Mouse (Mus musculus) kidney, embryonic 14.5 days (tissue): Measurements from ENCODE around the gene Kat2b. TPM values are rescaled to one million over a fixed set of nuclear protein-coding genes. Genes with fewer than 3 reads are reported as not detected.

Experiments
- ATAC-seq: fragments of 200-750 bp; cut with Nextera tagmentation; 2 replicates; pipeline ENCODE4 v1.8.0; 2017; ENCODE audit warnings: moderate number of reproducible peaks, mild to moderate bottlenecking, moderate TSS enrichment, moderate library complexity; ENCODE audit not compliant: low FRiP score, low TSS enrichment
- H3K27ac ChIP-seq: fragments of 300-500 bp; sonication (generic); 2 replicates; pipeline ENCODE4 v1.5.1; 2014; ENCODE audit warnings: low read depth, mild to moderate bottlenecking, low read length, moderate library complexity, mixed read lengths
- H3K27me3 ChIP-seq: fragments of 300-500 bp; sonication (generic); 2 replicates; pipeline ENCODE4 v1.6.1; 2014; ENCODE audit warnings: mild to moderate bottlenecking, low read length; ENCODE audit not compliant: control insufficient read depth, insufficient read depth
- H3K36me3 ChIP-seq: fragments of 300-500 bp; sonication (generic); 2 replicates; pipeline ENCODE4 v1.6.1; 2014; ENCODE audit warnings: low read length, mixed read lengths; ENCODE audit not compliant: control insufficient read depth, insufficient read depth
- H3K4me1 ChIP-seq: fragments of 300-500 bp; sonication (generic); 2 replicates; pipeline ENCODE4 v1.6.1; 2014; ENCODE audit warnings: low read length, mixed read lengths; ENCODE audit not compliant: control insufficient read depth, insufficient read depth
- H3K4me2 ChIP-seq: fragments of 300-500 bp; sonication (generic); replicated peaks from 2 replicates; pipeline ENCODE4 v1.6.1; 2014; ENCODE audit warnings: low read depth, mild to moderate bottlenecking, low read length
- H3K4me3 ChIP-seq: fragments of 300-500 bp; sonication (generic); 2 replicates; pipeline ENCODE4 v1.5.1; 2014; ENCODE audit warnings: mild to moderate bottlenecking, low read length
- H3K9ac ChIP-seq: fragments of 300-500 bp; sonication (generic); 2 replicates; pipeline ENCODE4 v1.6.1; 2014; ENCODE audit warnings: low read depth, mild to moderate bottlenecking, low read length, moderate library complexity
- H3K9me3 ChIP-seq: fragments of 300-500 bp; sonication (generic); 2 replicates; pipeline ENCODE4 v1.6.1; 2016; ENCODE audit warnings: low read length; ENCODE audit not compliant: control insufficient read depth
- WGBS: fragments of 180-500 bp; shearing (Covaris S2); extraction: QIAGEN DNeasy Blood & Tissue Kit; methylation state at CpG from one replicate; pipeline ENCODE4 v1.1.7; 2014; 5-methylcytosine and 5-hydroxymethylcytosine counted together
- polyA plus RNA-seq: library from polyadenylated mRNA; unstranded; fragments of >200 nt; fragmentation: Nextera tagmentation; extraction: Ambion mirVana; gene quantifications from 2 replicates; pipeline ENCODE4 v1.2.1, GENCODE M21; 2014

Kat2b gene
- polyA plus RNA-seq, 1 experiment from 2014 or later, result 5.8 TPM

DNA sequence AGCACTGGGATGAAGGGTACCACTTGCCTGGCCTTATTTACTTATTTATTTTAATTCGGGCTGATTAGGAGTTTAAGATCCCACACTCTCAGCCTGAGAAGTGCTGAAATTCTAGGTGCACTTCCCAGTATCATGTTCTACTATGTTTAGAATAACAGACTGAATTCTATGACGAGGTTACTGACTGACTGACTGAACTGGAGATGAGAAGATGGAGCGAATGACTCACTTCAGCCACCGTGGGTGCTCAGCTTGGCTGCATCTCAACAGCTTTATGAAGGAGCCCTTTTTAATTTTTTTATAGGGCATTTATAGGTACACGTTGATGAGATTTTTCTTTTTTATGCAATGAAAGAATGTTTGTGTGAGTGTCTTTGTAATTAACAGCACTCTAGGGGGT, 11.1 kb downstream of the Kat2b start:
- Histone ChIP-seq H3K27ac (no peak overlapping the region), H3K4me3 (no peak overlapping the region), H3K9me3 (no peaks in the 10 kb centered on the region), H3K36me3 (no peaks in the 10 kb centered on the region), H3K9ac (no peak overlapping the region), H3K27me3 (no peaks in the 10 kb centered on the region), H3K4me1 (peaks cover 5% of the 10 kb centered on the region; the same call in 1 of the 2 replicates), H3K4me2 (no peak overlapping the region)
- no peak for ATAC-seq
- 74% methylated on average over 5 of the region's 5 CpGs for WGBS

DNA sequence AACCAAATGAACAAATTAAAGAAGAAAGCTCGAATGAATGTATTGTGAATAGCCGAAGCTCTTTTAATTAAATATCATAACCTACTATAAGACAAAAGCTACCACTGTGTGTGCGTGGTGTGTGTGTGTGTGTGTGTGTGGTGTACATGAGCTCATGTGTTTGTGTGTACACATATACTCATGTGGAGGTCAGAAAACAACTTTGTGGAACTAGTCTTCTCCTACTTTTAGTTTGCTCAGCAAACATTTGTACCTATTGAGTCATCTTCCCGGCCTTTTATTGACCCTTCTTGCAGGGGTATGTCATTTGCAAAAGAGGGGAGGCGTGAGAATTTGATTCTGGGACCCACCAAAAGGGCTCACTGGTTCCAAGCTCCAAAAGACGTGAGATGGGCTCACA, 11.6 kb downstream of the Kat2b start:
- 83% methylated on average over 6 of the region's 6 CpGs for WGBS
- no peak overlapping the region for H3K9ac ChIP-seq
- ATAC-seq, result no peak

DNA sequence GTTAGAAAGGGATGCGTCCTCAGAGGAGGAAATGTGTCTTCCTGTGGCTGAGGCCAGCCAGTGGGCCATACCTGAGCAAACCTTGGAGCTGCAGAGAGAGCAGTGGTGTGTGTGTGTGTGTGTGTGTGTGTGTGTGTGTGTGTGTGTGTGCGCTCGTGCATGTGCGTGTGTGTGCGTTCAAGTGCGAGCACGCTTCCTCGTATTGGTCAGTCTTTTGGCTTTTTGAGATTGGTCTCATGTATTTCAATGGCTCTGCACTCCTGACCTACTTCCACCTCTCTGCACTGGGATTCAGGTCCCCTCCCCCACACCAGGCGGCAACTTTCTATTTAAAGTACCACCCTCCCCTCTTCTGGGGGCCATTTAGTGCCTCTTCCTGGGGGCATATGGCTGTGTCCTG, 12.1 kb downstream of the Kat2b start:
- H3K36me3 ChIP-seq, result no peaks in the 10 kb centered on the region
- H3K27me3 ChIP-seq, result no peaks in the 10 kb centered on the region
- no peak overlapping the region for H3K4me3 ChIP-seq
- H3K9me3 ChIP-seq, result no peaks in the 10 kb centered on the region
- H3K4me1 ChIP-seq, result peaks cover 5% of the 10 kb centered on the region; the same call in 1 of the 2 replicates
- no peak overlapping the region for H3K9ac ChIP-seq
- no peak for ATAC-seq
- H3K27ac ChIP-seq, result no peak overlapping the region
- H3K4me2 ChIP-seq, result no peak overlapping the region
- 52% methylated on average over 9 of the region's 9 CpGs for WGBS

More for the DNA sequence above, 11.6 kb downstream of the Kat2b start:
- Histone ChIP-seq H3K27me3 (no peaks in the 10 kb centered on the region), H3K4me3 (no peak overlapping the region), H3K4me2 (no peak overlapping the region), H3K36me3 (no peaks in the 10 kb centered on the region), H3K4me1 (peaks cover 5% of the 10 kb centered on the region; the same call in 1 of the 2 replicates), H3K9me3 (no peaks in the 10 kb centered on the region), H3K27ac (no peak overlapping the region)

DNA sequence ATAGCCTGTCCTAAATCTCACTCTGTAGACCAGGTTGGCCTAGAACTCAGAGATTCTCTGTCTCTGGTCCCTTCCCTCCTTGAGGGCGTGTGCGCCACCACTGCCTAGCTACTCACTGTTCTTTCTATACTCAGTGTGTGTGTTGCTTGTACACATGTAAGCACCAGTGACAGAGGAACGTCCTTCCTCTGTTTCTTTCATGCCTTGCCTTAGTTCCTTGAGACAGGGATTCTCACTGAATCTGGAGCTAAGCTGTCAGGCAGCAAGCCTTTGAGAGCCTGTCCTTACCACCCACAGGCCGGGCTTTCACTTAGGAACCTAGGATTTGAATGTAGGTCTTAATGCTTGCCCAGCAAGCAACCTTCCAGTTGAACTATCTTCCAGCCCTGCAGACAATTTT, 13.0 kb downstream of the Kat2b start:
- Histone ChIP-seq H3K9me3 (no peaks in the 10 kb centered on the region), H3K9ac (no peak overlapping the region), H3K4me2 (no peak overlapping the region), H3K4me1 (peaks cover 5% of the 10 kb centered on the region; the same call in 1 of the 2 replicates), H3K27ac (no peak overlapping the region), H3K4me3 (no peak overlapping the region), H3K36me3 (no peaks in the 10 kb centered on the region), H3K27me3 (no peaks in the 10 kb centered on the region)
- no peak for ATAC-seq
- WGBS, result 69% methylated on average over 4 of the region's 4 CpGs

GRCm38 (mm10) chr17:53580237-53580636, 13.6 kb downstream of the Kat2b start:
- no peak for ATAC-seq
- Histone ChIP-seq H3K36me3 (no peaks in the 10 kb centered on the region), H3K4me2 (no peak overlapping the region), H3K4me1 (peaks cover 5% of the 10 kb centered on the region; the same call in 1 of the 2 replicates), H3K9me3 (no peaks in the 10 kb centered on the region), H3K27ac (no peak overlapping the region), H3K27me3 (no peaks in the 10 kb centered on the region), H3K4me3 (no peak overlapping the region), H3K9ac (no peak overlapping the region)
- 70% methylated on average over 3 of the region's 3 CpGs for WGBS

DNA sequence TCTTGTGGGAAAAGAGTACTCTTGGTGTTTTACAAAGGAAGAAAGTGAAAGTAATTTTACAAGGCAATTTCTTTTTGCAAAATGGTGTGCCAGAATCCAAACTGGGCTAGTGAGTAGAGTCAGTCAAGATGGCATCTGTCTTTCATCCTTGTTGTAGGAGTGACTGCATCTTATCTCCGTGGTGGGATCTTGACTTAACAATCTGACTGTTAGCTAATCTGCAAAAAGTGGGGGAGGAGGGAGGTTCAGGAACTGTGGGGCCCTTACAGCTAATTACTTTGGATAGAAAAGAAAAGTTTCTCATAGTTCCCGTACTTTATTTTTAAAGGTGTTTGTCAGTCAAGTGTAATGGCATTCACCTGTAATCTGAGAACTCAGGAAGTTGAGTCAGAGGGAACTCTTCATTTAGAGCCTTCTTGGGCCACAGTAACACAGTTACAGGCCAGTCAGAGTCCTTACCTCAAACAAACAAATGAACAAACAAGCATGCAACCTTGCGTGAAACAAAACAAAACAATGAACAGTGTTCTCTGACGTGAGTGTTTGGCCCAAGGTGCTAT, 15.4 kb downstream of the Kat2b start:
- ATAC-seq, result no peak
- Histone ChIP-seq H3K9ac (no peak overlapping the region), H3K27ac (no peak overlapping the region)

DNA sequence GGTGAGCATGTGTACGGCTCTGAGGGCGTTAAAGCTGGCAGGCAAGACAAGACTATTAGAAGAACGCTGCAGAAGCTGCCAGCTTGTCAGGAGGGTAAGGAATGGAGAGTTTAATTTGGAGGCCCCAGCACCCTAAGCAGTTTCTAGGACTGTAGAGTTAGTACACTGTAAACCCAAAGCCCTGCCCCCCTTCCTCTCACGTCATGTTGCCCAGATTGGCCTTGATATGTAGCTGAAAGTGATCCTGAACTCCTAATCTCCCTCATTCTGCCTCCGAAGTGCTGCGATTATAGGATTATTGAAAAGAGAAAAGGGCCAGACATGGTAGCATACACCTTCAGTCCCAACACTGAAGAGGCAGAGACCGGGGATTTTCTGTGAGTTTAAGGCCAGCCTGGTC, 16.1 kb downstream of the Kat2b start:
- no peak overlapping the region for H3K27ac ChIP-seq
- H3K9me3 ChIP-seq, result no peaks in the 10 kb centered on the region
- WGBS, result 90% methylated on average over 7 of the region's 7 CpGs
- H3K36me3 ChIP-seq, result no peaks in the 10 kb centered on the region
- H3K4me3 ChIP-seq, result no peak overlapping the region
- ATAC-seq, result no peak
- no peak overlapping the region for H3K9ac ChIP-seq
- H3K27me3 ChIP-seq, result no peaks in the 10 kb centered on the region
- peaks cover 5% of the 10 kb centered on the region; the same call in 1 of the 2 replicates for H3K4me1 ChIP-seq
- H3K4me2 ChIP-seq, result no peak overlapping the region

More for the DNA sequence above, 15.4 kb downstream of the Kat2b start:
- H3K4me3 ChIP-seq, result no peak overlapping the region
- WGBS, result 32% methylated on average over 4 of the region's 4 CpGs
- H3K9me3 ChIP-seq, result no peaks in the 10 kb centered on the region
- H3K4me1 ChIP-seq, result peaks cover 5% of the 10 kb centered on the region; the same call in 1 of the 2 replicates
- H3K4me2 ChIP-seq, result no peak overlapping the region
- no peaks in the 10 kb centered on the region for H3K27me3 ChIP-seq
- H3K36me3 ChIP-seq, result no peaks in the 10 kb centered on the region

GRCm38 (mm10) chr17:53583846-53584579, 17.4 kb downstream of the Kat2b start:
- WGBS, result 89% methylated on average over 11 of the region's 11 CpGs
- no peak overlapping the region for H3K9ac ChIP-seq
- ATAC-seq, result no peak
- H3K4me3 ChIP-seq, result no peak overlapping the region
- no peaks in the 10 kb centered on the region for H3K9me3 ChIP-seq
- H3K4me2 ChIP-seq, result no peak overlapping the region
- H3K27me3 ChIP-seq, result no peaks in the 10 kb centered on the region
- no peak overlapping the region for H3K27ac ChIP-seq
- H3K36me3 ChIP-seq, result no peaks in the 10 kb centered on the region
- 0 out of 2 replicates have a peak, but pooled peaks cover 2% of the 10 kb centered on the region for H3K4me1 ChIP-seq
